Mouse (Mus musculus): Measurements from ENCODE around the gene Calm3.

- no peak for TF ChIP-seq POU5F1 (IDR thresholded peaks at IDR 0.05; ENCODE audit: borderline replicate concordance, low read length)
- TF ChIP-seq CTCF (conservative IDR thresholded peaks at IDR 0.05; ENCODE audit: low read length) = no peak
Observed at GRCm38 (mm10) chr7:16918014-16918413, 5.9 kb downstream of the Calm3 start.

All from E14TG2a.4 (cell line).